Mouse (Mus musculus): ENCODE data around the gene Cux1. TPM values are rescaled to one million over a fixed set of nuclear protein-coding genes. Genes with fewer than 3 reads are reported as not detected.

Gene Cux1
- total and polyA plus RNA-seq, 3 experiments, result 46.8 to 101 (median 85.8) TPM

DNA sequence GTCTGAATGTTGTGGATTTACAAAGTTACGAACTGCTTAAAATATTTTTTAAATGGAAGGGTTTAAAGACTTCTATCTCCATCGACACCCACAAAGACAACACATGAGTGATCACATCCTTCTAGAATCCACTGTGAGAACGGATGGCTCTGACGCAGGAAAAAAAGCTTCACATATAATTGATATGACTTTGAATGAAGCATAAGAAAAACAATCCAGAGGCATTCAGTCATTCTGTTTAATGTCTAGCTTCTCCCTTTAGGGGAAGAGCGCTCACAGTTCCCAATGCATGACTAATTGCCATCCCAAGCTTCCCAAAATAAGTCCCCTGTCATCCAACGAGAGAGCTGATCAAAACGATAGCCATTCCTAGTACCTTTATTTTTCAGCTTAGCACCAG, 2.9 kb upstream of the Cux1 start:
- TF ChIP-seq POLR2A (IDR thresholded peaks at IDR 0.05; ENCODE audit: insufficient read depth, low read depth, low read length), result no peak
- no peak for TF ChIP-seq CTCF (IDR thresholded peaks at IDR 0.05)
- no peak for TF ChIP-seq EP300 (IDR thresholded peaks at IDR 0.05; ENCODE audit: insufficient read depth, low read depth, low read length)
- no peak overlapping the region for H3K9ac ChIP-seq (ENCODE audit: low read depth, low read length)
- no peaks in the 10 kb centered on the region for H3K36me3 ChIP-seq (ENCODE audit: control insufficient read depth, insufficient read depth, low read length)
- peaks cover 4% of the 10 kb centered on the region for H3K4me1 ChIP-seq (ENCODE audit: control insufficient read depth, insufficient read depth, low read length)
- H3K27me3 ChIP-seq (ENCODE audit: control insufficient read depth, insufficient read depth, low read length), result no peaks in the 10 kb centered on the region
- no peaks in the 10 kb centered on the region; the same call in none of the 2 replicates for H3K79me2 ChIP-seq (replicated peaks; ENCODE audit: control insufficient read depth, insufficient read depth, low read length)
- WGBS, result 51% methylated on average over 7 of the region's 7 CpGs
- no peak for DNase-seq
- no peak overlapping the region for H3K27ac ChIP-seq
- H3K4me3 ChIP-seq, result no peak overlapping the region
- intact Hi-C loops (cut with DNase I), result no loop called here

DNA sequence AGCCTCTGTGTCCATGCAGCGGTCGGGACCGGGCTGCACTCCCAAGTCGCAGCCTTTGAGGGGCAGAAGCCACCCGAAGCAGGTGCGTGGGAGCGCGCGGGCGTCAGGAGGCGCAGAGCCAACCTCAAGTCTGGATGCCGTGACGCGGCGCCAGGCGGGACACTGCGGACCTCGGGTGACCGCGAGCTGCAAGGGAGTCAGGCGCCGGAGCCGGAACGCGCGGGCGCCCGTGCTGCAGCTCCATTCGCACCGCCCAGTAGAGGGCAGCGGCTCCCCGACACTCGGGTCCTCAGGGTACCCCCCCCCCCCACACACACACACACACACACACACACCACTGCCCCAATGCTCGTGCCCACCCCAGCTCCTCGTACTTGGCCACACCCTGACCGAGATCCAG, 1.5 kb upstream of the Cux1 start:
- Histone ChIP-seq H3K9ac (ENCODE audit: low read depth, low read length) (peak overlapping the region; percentile 89), H3K36me3 (ENCODE audit: control insufficient read depth, insufficient read depth, low read length) (no peaks in the 10 kb centered on the region), H3K4me3 (peak overlapping the region; percentile 89), H3K27me3 (ENCODE audit: control insufficient read depth, insufficient read depth, low read length) (no peaks in the 10 kb centered on the region), H3K4me1 (ENCODE audit: control insufficient read depth, insufficient read depth, low read length) (peaks cover 7% of the 10 kb centered on the region), H3K27ac (peak overlapping the region; percentile 8), H3K79me2 (replicated peaks; ENCODE audit: control insufficient read depth, insufficient read depth, low read length) (no peaks in the 10 kb centered on the region; the same call in none of the 2 replicates)
- intact Hi-C loops (cut with DNase I), result loop anchor here (2.0 to 5.0 kb wide), 7 partner anchors 56 to 366 kb away; no protein-coding TSS in a partner anchor
- WGBS, result under 1% methylated on average over 34 of the region's 36 CpGs
- peak; percentile 75 for TF ChIP-seq CTCF (IDR thresholded peaks at IDR 0.05)
- TF ChIP-seq POLR2A (IDR thresholded peaks at IDR 0.05; ENCODE audit: insufficient read depth, low read depth, low read length), result no peak
- DNase-seq, result peak; percentile 89

DNA sequence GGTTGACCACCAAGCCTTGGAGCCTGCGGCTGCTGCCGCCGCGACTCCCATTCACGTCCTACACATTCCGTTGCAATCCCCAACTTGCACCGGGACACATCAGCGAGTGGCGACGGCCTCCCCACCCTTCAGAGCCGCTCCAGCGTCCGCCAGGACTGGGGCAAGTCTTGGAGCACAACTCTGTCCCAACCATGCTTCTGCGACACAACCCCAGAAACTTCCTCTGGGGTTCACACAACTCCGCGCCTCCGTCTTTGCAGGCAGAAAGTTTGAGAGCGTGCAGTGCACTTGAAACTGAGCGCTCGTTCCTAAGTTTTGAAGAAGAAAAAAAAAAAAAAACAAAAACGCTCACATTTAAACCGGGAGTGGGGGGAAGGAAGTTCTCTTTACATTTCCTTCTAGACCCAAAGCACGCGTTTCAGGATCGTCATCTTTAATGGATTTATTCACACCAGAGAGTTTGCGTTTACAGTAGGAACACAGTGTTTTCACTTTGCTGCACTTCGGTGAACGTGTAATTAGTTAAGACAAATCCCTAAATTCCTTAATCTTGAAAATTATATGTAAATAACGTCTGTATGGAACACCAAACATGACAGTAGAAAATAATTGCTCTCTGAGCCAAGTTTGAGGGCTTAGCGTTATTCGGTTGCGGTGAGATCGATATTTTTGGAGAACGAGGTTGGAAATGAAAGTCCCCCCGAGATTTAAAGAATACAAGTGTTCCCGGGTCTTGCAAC, 906 bp upstream of the Cux1 start:
- no peak for TF ChIP-seq POLR2A (IDR thresholded peaks at IDR 0.05; ENCODE audit: insufficient read depth, low read depth, low read length)
- TF ChIP-seq CTCF (IDR thresholded peaks at IDR 0.05), result no peak
- TF ChIP-seq EP300 (IDR thresholded peaks at IDR 0.05; ENCODE audit: insufficient read depth, low read depth, low read length), result no peak
- DNase-seq, result peak; percentile 58 to 71
- H3K9ac ChIP-seq (ENCODE audit: low read depth, low read length), result peak overlapping the region; percentile 89
- no peaks in the 10 kb centered on the region for H3K27me3 ChIP-seq (ENCODE audit: control insufficient read depth, insufficient read depth, low read length)
- peak overlapping the region; percentile 74 for H3K27ac ChIP-seq
- peak overlapping the region; percentile 89 for H3K4me3 ChIP-seq
- H3K36me3 ChIP-seq (ENCODE audit: control insufficient read depth, insufficient read depth, low read length), result no peaks in the 10 kb centered on the region
- intact Hi-C loops (cut with DNase I), result loop anchor here (2.0 to 5.0 kb wide), 7 partner anchors 56 to 366 kb away; no protein-coding TSS in a partner anchor
- H3K79me2 ChIP-seq (replicated peaks; ENCODE audit: control insufficient read depth, insufficient read depth, low read length), result no peaks in the 10 kb centered on the region; the same call in none of the 2 replicates
- peaks cover 7% of the 10 kb centered on the region for H3K4me1 ChIP-seq (ENCODE audit: control insufficient read depth, insufficient read depth, low read length)
- under 1% methylated on average over 36 of the region's 36 CpGs for whole genome bisulfite sequencing

DNA sequence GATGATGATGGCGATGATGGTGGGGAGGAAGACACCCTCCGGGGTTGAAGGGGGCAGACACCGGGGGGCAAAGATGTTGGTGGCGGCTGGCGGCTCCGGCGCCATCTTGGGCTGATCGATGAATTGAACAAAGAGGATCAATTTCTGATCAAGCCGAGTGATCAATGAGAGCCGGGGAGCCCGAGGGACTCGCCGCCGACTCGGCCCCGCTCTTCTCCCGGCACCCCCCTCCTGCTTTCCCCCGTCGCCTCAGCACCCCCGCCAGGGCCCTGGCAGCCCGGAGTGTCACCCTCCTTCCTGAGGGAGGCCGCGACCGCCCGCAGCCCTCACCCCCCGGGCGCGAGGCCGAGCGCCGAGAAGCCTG, 496 bp downstream of the Cux1 start:
- intact Hi-C loops (cut with DNase I), result loop anchor here (1.0 to 5.0 kb wide), 8 partner anchors 54 to 364 kb away; no protein-coding TSS in a partner anchor
- Histone ChIP-seq H3K27ac (peak overlapping the region; percentile 74), H3K79me2 (replicated peaks; ENCODE audit: control insufficient read depth, insufficient read depth, low read length) (no peaks in the 10 kb centered on the region; the same call in none of the 2 replicates), H3K4me3 (peak overlapping the region; percentile 89), H3K4me1 (ENCODE audit: control insufficient read depth, insufficient read depth, low read length) (peaks cover 7% of the 10 kb centered on the region), H3K9ac (ENCODE audit: low read depth, low read length) (peak overlapping the region; percentile 87), H3K36me3 (ENCODE audit: control insufficient read depth, insufficient read depth, low read length) (no peaks in the 10 kb centered on the region), H3K27me3 (ENCODE audit: control insufficient read depth, insufficient read depth, low read length) (no peaks in the 10 kb centered on the region)
- DNase-seq, result no peak
- under 1% methylated on average over 31 of the region's 31 CpGs for WGBS
- no peak for TF ChIP-seq EP300 (IDR thresholded peaks at IDR 0.05; ENCODE audit: insufficient read depth, low read depth, low read length)
- no peak for TF ChIP-seq POLR2A (IDR thresholded peaks at IDR 0.05; ENCODE audit: insufficient read depth, low read depth, low read length)
- TF ChIP-seq CTCF (IDR thresholded peaks at IDR 0.05), result no peak

DNA sequence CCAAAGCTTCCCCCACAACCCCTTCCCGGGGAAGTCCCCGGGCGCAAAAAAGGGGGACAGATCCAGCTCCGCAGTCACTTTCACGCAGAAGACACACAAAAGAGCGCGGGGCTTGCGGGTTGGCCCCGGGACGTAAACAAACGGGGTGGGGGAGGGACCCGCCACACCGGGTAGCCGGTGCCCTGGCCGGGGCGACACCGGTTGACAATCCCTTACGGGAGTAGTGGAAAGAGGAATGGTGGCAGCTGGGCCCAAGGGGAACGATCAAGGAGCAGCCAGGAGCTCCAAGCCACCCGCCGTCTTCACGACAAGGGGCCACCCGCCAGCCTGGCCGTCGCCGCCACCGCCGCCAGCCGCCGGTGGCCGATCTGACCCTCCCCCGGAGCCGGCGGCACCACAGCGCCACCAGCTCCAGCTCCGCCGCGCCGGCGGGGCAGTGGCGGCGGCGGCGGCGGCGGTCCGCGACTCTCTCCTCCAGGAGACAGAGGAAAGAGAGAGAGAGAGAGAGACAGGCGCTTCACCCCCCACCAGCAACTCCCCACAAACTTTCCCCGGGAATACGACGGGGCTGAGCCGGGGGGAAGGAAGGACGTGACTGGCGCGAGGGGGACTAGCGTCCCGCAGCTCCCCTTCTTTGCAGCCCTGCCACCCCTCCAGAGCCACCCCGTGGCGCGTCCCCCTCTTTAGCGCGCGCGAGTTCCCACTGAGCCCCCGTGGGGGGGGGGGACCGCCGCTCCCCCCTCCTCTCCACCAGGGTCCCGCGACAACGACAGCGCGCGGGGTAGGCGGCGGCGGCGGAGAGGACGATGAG, 1.1 kb downstream of the Cux1 start:
- Histone ChIP-seq H3K4me3 (peak overlapping the region; percentile 89), H3K9ac (ENCODE audit: low read depth, low read length) (peak overlapping the region; percentile 87), H3K27ac (peak overlapping the region; percentile 74), H3K27me3 (ENCODE audit: control insufficient read depth, insufficient read depth, low read length) (no peaks in the 10 kb centered on the region), H3K79me2 (replicated peaks; ENCODE audit: control insufficient read depth, insufficient read depth, low read length) (no peaks in the 10 kb centered on the region; the same call in none of the 2 replicates), H3K4me1 (ENCODE audit: control insufficient read depth, insufficient read depth, low read length) (peaks cover 7% of the 10 kb centered on the region), H3K36me3 (ENCODE audit: control insufficient read depth, insufficient read depth, low read length) (no peaks in the 10 kb centered on the region)
- intact Hi-C loops (cut with DNase I), result loop anchor here (2.0 to 5.0 kb wide), 7 partner anchors 54 to 364 kb away; no protein-coding TSS in a partner anchor
- under 1% methylated on average over 72 of the region's 79 CpGs for WGBS
- DNase-seq, result peak; percentile 82 to 83
- TF ChIP-seq POLR2A (IDR thresholded peaks at IDR 0.05; ENCODE audit: insufficient read depth, low read depth, low read length) (no peak), CTCF (IDR thresholded peaks at IDR 0.05) (peak; percentile 44), EP300 (IDR thresholded peaks at IDR 0.05; ENCODE audit: insufficient read depth, low read depth, low read length) (no peak)
